Mouse (Mus musculus) cortical plate, adult 2 months (tissue): ENCODE measurements around the gene Zmat3. TPM values are rescaled to one million over a fixed set of nuclear protein-coding genes. Genes with fewer than 3 reads are reported as not detected.

ENCODE experiments used
- H3K27ac ChIP-seq: fragments of 200-500 bp; 2 replicates; pipeline ENCODE4 v1.5.1; 2012; ENCODE audit warnings: low read length, control low read depth, inconsistent platforms; ENCODE audit not compliant: insufficient read depth
- H3K4me1 ChIP-seq: fragments of 200-500 bp; 2 replicates; pipeline ENCODE4 v1.6.1; 2011; ENCODE audit warnings: low read length; ENCODE audit not compliant: control insufficient read depth, insufficient read depth
- H3K4me3 ChIP-seq: fragments of 200-500 bp; 2 replicates; pipeline ENCODE4 v1.5.1; 2011; ENCODE audit warnings: mild to moderate bottlenecking, low read length, control low read depth; ENCODE audit not compliant: insufficient read depth
- CTCF ChIP-seq: fragments of 200-500 bp; IDR thresholded peaks from 2 replicates; pipeline ENCODE4 v1.5.1; 2011; ENCODE audit warnings: mild to moderate bottlenecking, control low read depth, low read length; ENCODE audit not compliant: insufficient read depth; ENCODE audit errors: extremely low read depth
- POLR2A ChIP-seq: fragments of 200-500 bp; IDR thresholded peaks from 2 replicates; pipeline ENCODE4 v1.6.1; 2011; ENCODE audit warnings: mild to moderate bottlenecking, low read length, control low read depth; ENCODE audit not compliant: insufficient read depth; ENCODE audit errors: extremely low read depth
- polyA plus RNA-seq: library from polyadenylated mRNA; depleted of rRNA; stranded (reverse); fragments of >200 nt; gene quantifications from 2 replicates; pipeline ENCODE4 v1.2.3, GENCODE M21; 2012

Zmat3 gene
- polyA plus RNA-seq, 1 experiment = 47.5 TPM

- no peaks in the 10 kb centered on the region for H3K4me1 ChIP-seq
- TF ChIP-seq POLR2A (no peak), CTCF (no peak)
- no peak overlapping the region for H3K4me3 ChIP-seq
- H3K27ac ChIP-seq = no peak overlapping the region
Observed at GRCm38 (mm10) chr3:32373236-32373635, 7.4 kb upstream of the Zmat3 start.

- no peaks in the 10 kb centered on the region for H3K4me1 ChIP-seq
- H3K4me3 ChIP-seq = no peak overlapping the region
- TF ChIP-seq POLR2A = no peak
- TF ChIP-seq CTCF = no peak
Observed at GRCm38 (mm10) chr3:32372470-32372869, 6.7 kb upstream of the Zmat3 start.

GRCm38 (mm10) chr3:32371957-32372356, 6.1 kb upstream of the Zmat3 start:
- no peaks in the 10 kb centered on the region for H3K4me1 ChIP-seq

More at GRCm38 (mm10) chr3:32372470-32372869, 6.7 kb upstream of the Zmat3 start:
- H3K27ac ChIP-seq = no peak overlapping the region

GRCm38 (mm10) chr3:32367516-32367915, 1.7 kb upstream of the Zmat3 start:
- Histone ChIP-seq H3K4me3 (no peak overlapping the region), H3K4me1 (no peaks in the 10 kb centered on the region), H3K27ac (no peak overlapping the region)
- no peak for TF ChIP-seq POLR2A
- TF ChIP-seq CTCF = no peak

More at GRCm38 (mm10) chr3:32371957-32372356, 6.1 kb upstream of the Zmat3 start:
- no peak for TF ChIP-seq CTCF
- no peak for TF ChIP-seq POLR2A
- H3K4me3 ChIP-seq = no peak overlapping the region
- H3K27ac ChIP-seq = no peak overlapping the region

- H3K4me3 ChIP-seq = peak overlapping the region; percentile 71
- TF ChIP-seq CTCF (no peak), POLR2A (no peak)
- no peak overlapping the region for H3K27ac ChIP-seq
- peaks cover under 1% of the 10 kb centered on the region; the same call in 1 of the 2 replicates for H3K4me1 ChIP-seq
Observed at GRCm38 (mm10) chr3:32366246-32366734, 476 bp upstream of the Zmat3 start.

- Histone ChIP-seq H3K4me3 (peak overlapping the region; percentile 71), H3K4me1 (peaks cover 2% of the 10 kb centered on the region; the same call in 1 of the 2 replicates), H3K27ac (peak overlapping the region; percentile 75)
- TF ChIP-seq POLR2A (peak; percentile 48; the same call in 1 of the 2 replicates), CTCF (no peak)
Observed at GRCm38 (mm10) chr3:32364841-32365545, 821 bp downstream of the Zmat3 start.

GRCm38 (mm10) chr3:32364195-32364594, 1.6 kb downstream of the Zmat3 start:
- H3K27ac ChIP-seq = no peak overlapping the region
- peaks cover 2% of the 10 kb centered on the region; the same call in 1 of the 2 replicates for H3K4me1 ChIP-seq
- TF ChIP-seq CTCF (no peak), POLR2A (no peak)
- peak overlapping the region; percentile 71 for H3K4me3 ChIP-seq

- Histone ChIP-seq H3K4me3 (no peak overlapping the region), H3K4me1 (peaks cover 2% of the 10 kb centered on the region; the same call in 1 of the 2 replicates), H3K27ac (no peak overlapping the region)
- TF ChIP-seq CTCF = no peak
- TF ChIP-seq POLR2A = no peak
Observed at GRCm38 (mm10) chr3:32361221-32361620, 4.6 kb downstream of the Zmat3 start.

GRCm38 (mm10) chr3:32347881-32348280, 17.9 kb downstream of the Zmat3 start:
- peaks cover 8% of the 10 kb centered on the region for H3K4me1 ChIP-seq
- TF ChIP-seq CTCF = no peak
- no peak for TF ChIP-seq POLR2A
- no peak overlapping the region for H3K4me3 ChIP-seq

GRCm38 (mm10) chr3:32345249-32345648, 20.6 kb downstream of the Zmat3 start:
- H3K4me1 ChIP-seq = peaks cover 8% of the 10 kb centered on the region
- no peak for TF ChIP-seq CTCF
- TF ChIP-seq POLR2A = no peak
- no peak overlapping the region for H3K4me3 ChIP-seq
- no peak overlapping the region for H3K27ac ChIP-seq

More at GRCm38 (mm10) chr3:32347881-32348280, 17.9 kb downstream of the Zmat3 start:
- no peak overlapping the region for H3K27ac ChIP-seq
